Mouse (Mus musculus) ES-Bruce4 (cell line): ENCODE measurements at regions not wholly inside any gene's neighbourhood (a gene's known extent, or its start where the extent isn't known, plus 50 kb on each side); places are given as distances from the start of the nearest gene placed in this dataset.

Experiments
- CTCF ChIP-seq: IDR thresholded peaks from one replicate; pipeline ENCODE4 v1.8.1; 2011; ENCODE audit warnings: low read depth, low read length
- POLR2A ChIP-seq: IDR thresholded peaks from one replicate; pipeline ENCODE4 v1.8.1; 2011; ENCODE audit warnings: low read length; ENCODE audit not compliant: insufficient read depth

- no peak for TF ChIP-seq POLR2A
- no peak for TF ChIP-seq CTCF
These were observed 118.2 kb upstream of the 4931417E11Rik start for GRCm38 (mm10) chr6:73587686-73588085.
